Mouse (Mus musculus) heart, postnatal 0 days (tissue): ENCODE results near the gene Tbkbp1. TPM values are rescaled to one million over a fixed set of nuclear protein-coding genes. Genes with fewer than 3 reads are reported as not detected.

Experiments
- ATAC-seq: fragments of 200-750 bp; cut with Nextera tagmentation; 2 replicates; pipeline ENCODE4 v1.8.0; 2017; ENCODE audit warnings: low read depth, moderate number of reproducible peaks, moderate library complexity; ENCODE audit not compliant: insufficient read depth
- DNase-seq: peaks from one replicate; pipeline ENCODE4 v3.0.0-alpha.2; 2016; ENCODE audit warnings: low spot score
- H3K27ac ChIP-seq: fragments of 300-500 bp; sonication (generic); 2 replicates; pipeline ENCODE4 v1.5.1; 2014; ENCODE audit warnings: low read depth, mild to moderate bottlenecking
- H3K27me3 ChIP-seq: fragments of 300-500 bp; sonication (generic); 2 replicates; pipeline ENCODE4 v1.6.1; 2014; ENCODE audit warnings: low read length, mixed read lengths; ENCODE audit not compliant: control insufficient read depth, insufficient read depth
- H3K36me3 ChIP-seq: fragments of 300-500 bp; sonication (generic); replicated peaks from 2 replicates; pipeline ENCODE4 v1.6.1; 2014; ENCODE audit warnings: low read length, mixed read lengths; ENCODE audit not compliant: control insufficient read depth, insufficient read depth
- H3K4me1 ChIP-seq: fragments of 300-500 bp; sonication (generic); 2 replicates; pipeline ENCODE4 v1.6.1; 2014; ENCODE audit warnings: antibody characterized with exemption; ENCODE audit not compliant: control insufficient read depth, insufficient read depth
- H3K4me2 ChIP-seq: fragments of 300-500 bp; sonication (generic); 2 replicates; pipeline ENCODE4 v1.6.1; 2014; ENCODE audit warnings: low read depth, mild to moderate bottlenecking, low read length, moderate library complexity
- H3K4me3 ChIP-seq: fragments of 300-500 bp; sonication (generic); 2 replicates; pipeline ENCODE4 v1.5.1; 2014; ENCODE audit warnings: low read depth, low read length
- H3K9ac ChIP-seq: fragments of 300-500 bp; sonication (generic); replicated peaks from 2 replicates; pipeline ENCODE4 v1.6.1; 2014; ENCODE audit warnings: low read depth, low read length, mixed read lengths
- H3K9me3 ChIP-seq: fragments of 300-500 bp; sonication (generic); replicated peaks from 2 replicates; pipeline ENCODE4 v1.6.1; 2016; ENCODE audit warnings: low read length; ENCODE audit not compliant: control insufficient read depth
- CTCF ChIP-seq: IDR thresholded peaks from 2 replicates; pipeline ENCODE4 v1.5.1; 2016; ENCODE audit warnings: antibody characterized with exemption, control low read depth, low read depth
- EP300 ChIP-seq: IDR thresholded peaks from 2 replicates; pipeline ENCODE4 v1.6.1; 2016; ENCODE audit warnings: antibody characterized with exemption, low read depth
- WGBS: fragments of 180-500 bp; shearing (Covaris S2); extraction: QIAGEN DNeasy Blood & Tissue Kit; methylation state at CpG from one replicate; pipeline ENCODE4 v1.1.7; 2014; 5-methylcytosine and 5-hydroxymethylcytosine counted together
- polyA plus RNA-seq: library from polyadenylated mRNA; unstranded; fragments of >200 nt; fragmentation: Nextera tagmentation; extraction: Ambion mirVana; gene quantifications from 2 replicates; pipeline ENCODE4 v1.2.1, GENCODE M21; 2015
- total RNA-seq: library from RNA; depleted of rRNA; stranded (reverse); fragments of >200 nt; gene quantifications from 2 replicates; pipeline ENCODE4 v1.2.3, GENCODE M21; 2014; ENCODE audit warnings: low replicate concordance

The Tbkbp1 gene
- total and polyA plus RNA-seq, 2 experiments from 2014 or later: 2.8 to 8.9 TPM

DNA sequence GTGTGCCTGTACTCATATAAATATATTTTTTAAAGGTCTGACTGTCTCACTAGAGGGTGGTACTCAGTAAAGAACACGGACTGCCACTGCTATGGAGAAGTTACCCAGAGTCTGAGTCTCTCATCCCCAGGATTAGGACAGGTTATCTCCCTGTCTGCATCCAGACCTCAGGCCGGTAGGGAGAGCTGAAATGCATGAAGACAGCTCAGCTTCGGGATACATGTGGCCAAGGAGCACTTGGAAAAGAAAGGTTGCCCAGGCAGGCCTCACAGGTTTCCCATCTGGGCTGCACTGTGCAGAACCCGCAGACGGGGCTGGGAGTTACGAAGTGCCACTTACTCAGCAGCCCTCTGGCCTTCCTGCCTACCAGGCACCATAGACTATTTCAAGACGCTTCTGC, 5.7 kb upstream of the Tbkbp1 start:
- Histone ChIP-seq H3K9ac (no peak overlapping the region), H3K9me3 (no peaks in the 10 kb centered on the region), H3K27me3 (no peaks in the 10 kb centered on the region), H3K27ac (no peak overlapping the region), H3K4me3 (no peak overlapping the region), H3K4me1 (peaks cover 7% of the 10 kb centered on the region; the same call in 1 of the 2 replicates), H3K4me2 (no peak overlapping the region), H3K36me3 (peaks cover 50% of the 10 kb centered on the region)
- 74% methylated on average over 7 of the region's 7 CpGs for WGBS
- ATAC-seq: no peak
- no peak for DNase-seq
- TF ChIP-seq EP300 (no peak), CTCF (no peak)

GRCm38 (mm10) chr11:97152662-97153287, 1.5 kb upstream of the Tbkbp1 start:
- Histone ChIP-seq H3K27ac (no peak overlapping the region), H3K4me2 (no peak overlapping the region), H3K27me3 (no peaks in the 10 kb centered on the region), H3K4me3 (no peak overlapping the region), H3K9me3 (no peaks in the 10 kb centered on the region), H3K4me1 (peaks cover 24% of the 10 kb centered on the region; the same call in 1 of the 2 replicates), H3K9ac (no peak overlapping the region), H3K36me3 (peaks cover 8% of the 10 kb centered on the region; the same call in 1 of the 2 replicates)
- no peak for DNase-seq
- WGBS: 31% methylated on average over 10 of the region's 10 CpGs
- no peak for TF ChIP-seq EP300
- TF ChIP-seq CTCF: peak; percentile 22; the same call in 1 of the 2 replicates
- ATAC-seq: no peak

DNA sequence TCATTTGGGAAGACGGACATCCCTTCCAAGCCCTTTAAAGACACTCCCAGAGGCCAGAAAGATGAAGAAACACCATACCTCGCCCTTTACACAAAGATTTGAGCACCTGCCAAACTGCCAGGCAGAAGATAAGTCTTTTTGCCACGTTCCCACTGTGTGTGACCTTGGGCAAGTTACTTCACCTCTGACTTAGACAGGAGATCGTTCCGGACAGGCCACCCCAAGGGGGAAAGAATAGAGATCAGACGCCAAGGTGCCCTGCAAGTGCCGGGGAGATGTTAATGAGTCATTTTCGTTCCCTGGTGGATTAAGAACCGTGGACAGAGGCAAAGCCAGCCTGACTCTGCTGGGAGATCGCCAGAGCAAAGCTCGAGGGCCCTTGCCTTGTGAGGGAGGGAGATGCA, 730 bp upstream of the Tbkbp1 start:
- peaks cover 24% of the 10 kb centered on the region; the same call in 1 of the 2 replicates for H3K4me1 ChIP-seq
- H3K9ac ChIP-seq: no peak overlapping the region

DNA sequence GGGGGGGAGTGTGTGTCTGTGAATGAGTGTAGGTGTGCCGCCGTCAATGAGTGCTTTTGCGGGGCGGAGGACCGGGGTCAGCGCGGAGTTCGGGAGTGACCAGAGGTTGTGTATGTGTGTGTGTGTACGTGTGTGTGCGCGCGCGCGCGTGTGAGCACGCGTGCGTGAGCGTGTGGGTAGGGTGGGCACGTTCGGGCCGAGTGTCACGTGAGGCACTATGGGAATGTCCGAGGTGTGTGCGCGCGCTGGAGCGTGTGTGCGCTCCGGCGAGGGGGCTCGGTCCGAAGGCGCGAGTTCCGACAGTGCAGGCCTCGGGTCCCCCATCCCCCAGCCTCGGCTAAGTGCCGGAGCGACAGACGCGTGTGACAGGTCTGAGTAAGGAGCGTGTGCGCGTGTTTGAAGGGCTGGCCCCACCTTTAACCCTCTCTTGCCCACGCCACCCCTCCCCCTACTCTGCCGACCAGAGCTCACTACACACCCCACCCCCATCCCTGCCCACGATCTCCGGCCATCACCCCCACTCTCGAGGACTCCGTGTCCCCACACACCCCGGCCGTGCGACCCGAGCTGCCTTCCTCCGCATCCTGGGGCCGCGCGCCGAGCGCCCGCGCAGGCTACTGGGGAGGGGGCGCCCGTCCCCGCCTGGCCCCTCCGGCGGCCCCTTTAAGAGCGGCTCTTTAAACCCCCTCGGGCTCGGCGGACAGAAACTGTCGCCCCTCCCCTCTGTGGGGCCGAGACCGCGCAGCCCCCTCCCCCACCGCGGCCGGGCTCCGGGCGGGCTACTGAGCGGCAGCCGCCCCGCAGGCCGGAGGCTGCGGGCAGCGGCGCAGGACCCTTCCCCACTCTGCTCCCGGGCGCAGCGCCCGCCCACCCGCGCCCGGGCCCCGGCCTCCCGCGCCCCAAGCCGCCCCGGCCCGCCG, 624 bp downstream of the Tbkbp1 start:
- peaks cover 3% of the 10 kb centered on the region; the same call in 1 of the 2 replicates for H3K27me3 ChIP-seq
- H3K9ac ChIP-seq: peak overlapping the region; percentile 69
- H3K9me3 ChIP-seq: no peaks in the 10 kb centered on the region
- DNase-seq (peak; percentile 32), ATAC-seq (peak; percentile 64)
- H3K4me2 ChIP-seq: peak overlapping the region; percentile 99
- H3K4me1 ChIP-seq: peaks cover 24% of the 10 kb centered on the region; the same call in 1 of the 2 replicates
- TF ChIP-seq CTCF: 0 out of 2 replicates have a peak, but pooled peaks have one; percentile 3
- TF ChIP-seq EP300: no peak; the same call in 1 of the 2 replicates
- H3K27ac ChIP-seq: peak overlapping the region; percentile 91
- 0 out of 2 replicates have a peak, but pooled peaks cover 3% of the 10 kb centered on the region for H3K36me3 ChIP-seq
- peak overlapping the region; percentile 85 for H3K4me3 ChIP-seq
- WGBS: 1% methylated on average over 72 of the region's 102 CpGs

More for the DNA sequence above, 730 bp upstream of the Tbkbp1 start:
- WGBS: 2% methylated on average over 11 of the region's 11 CpGs
- peak overlapping the region; percentile 99 for H3K4me2 ChIP-seq
- H3K27me3 ChIP-seq: no peaks in the 10 kb centered on the region
- H3K4me3 ChIP-seq: peak overlapping the region; percentile 85
- no peak for TF ChIP-seq CTCF
- TF ChIP-seq EP300: no peak
- DNase-seq (peak; percentile 56), ATAC-seq (no peak)
- H3K27ac ChIP-seq: no peak overlapping the region
- no peaks in the 10 kb centered on the region for H3K9me3 ChIP-seq
- H3K36me3 ChIP-seq: peaks cover 2% of the 10 kb centered on the region; the same call in 1 of the 2 replicates

GRCm38 (mm10) chr11:97149995-97150410, 1.3 kb downstream of the Tbkbp1 start:
- Histone ChIP-seq H3K4me2 (peak overlapping the region; percentile 99), H3K27me3 (peaks cover 3% of the 10 kb centered on the region; the same call in 1 of the 2 replicates), H3K9me3 (no peaks in the 10 kb centered on the region), H3K4me1 (peaks cover 24% of the 10 kb centered on the region; the same call in 1 of the 2 replicates), H3K9ac (peak overlapping the region; percentile 69), H3K4me3 (peak overlapping the region; percentile 85), H3K36me3 (0 out of 2 replicates have a peak, but pooled peaks cover 3% of the 10 kb centered on the region), H3K27ac (peak overlapping the region; percentile 91)
- ATAC-seq (peak; percentile 61), DNase-seq (peak; percentile 76)
- 6% methylated on average over 14 of the region's 14 CpGs for WGBS
- TF ChIP-seq CTCF: no peak
- TF ChIP-seq EP300: peak; percentile 72
